Mouse (Mus musculus) urinary bladder, postnatal 25 days (tissue): ENCODE data around the gene Gfpt1.
"Not testable (repeated sequence)": the region's sequence is repeated elsewhere in the genome, so short reads cannot be mapped to it uniquely, and the experiment has no call there.

Experiments used
- DNase-seq: peaks from one replicate; pipeline ENCODE4 v3.0.0; 2022; ENCODE audit warnings: low spot score

Gfpt1 gene

DNA sequence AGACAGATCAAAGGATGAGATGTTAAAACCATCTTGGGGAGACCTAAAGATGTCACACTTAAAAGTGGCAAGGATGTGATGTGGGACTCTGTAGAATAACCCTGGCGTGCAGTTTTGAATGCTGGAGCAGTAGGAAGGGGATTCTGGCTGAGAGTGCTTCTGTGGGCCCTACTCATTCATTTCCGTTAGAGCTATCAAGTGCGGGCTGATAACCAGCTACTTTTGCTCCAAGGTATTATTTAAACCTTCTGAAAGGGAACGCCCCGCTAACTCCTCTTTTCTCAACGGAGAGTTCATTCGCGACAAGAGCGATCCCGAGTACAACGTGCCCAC, 676 bp upstream of the Gfpt1 start:
- DNase-seq = no peak

DNA sequence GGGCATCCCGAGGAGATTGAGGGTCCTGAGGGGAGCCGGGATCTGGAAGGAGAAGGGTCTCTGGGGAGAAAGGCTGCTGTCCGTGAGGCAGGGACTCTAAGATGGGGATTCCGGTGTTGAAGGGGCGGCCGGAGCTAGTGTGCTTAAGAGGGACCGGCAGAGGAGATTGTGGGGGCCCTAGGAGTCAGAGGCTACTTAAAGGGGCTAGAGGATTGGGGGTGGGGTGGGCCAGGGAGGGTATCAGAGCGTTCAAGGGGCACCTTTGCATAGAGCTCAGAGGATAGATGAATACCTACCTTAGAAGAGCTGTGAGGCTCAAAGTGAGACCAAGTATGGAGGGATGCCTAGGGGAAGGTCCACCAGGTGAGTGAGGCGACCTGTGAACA, 478 bp downstream of the Gfpt1 start:
- DNase-seq = no peak

DNA sequence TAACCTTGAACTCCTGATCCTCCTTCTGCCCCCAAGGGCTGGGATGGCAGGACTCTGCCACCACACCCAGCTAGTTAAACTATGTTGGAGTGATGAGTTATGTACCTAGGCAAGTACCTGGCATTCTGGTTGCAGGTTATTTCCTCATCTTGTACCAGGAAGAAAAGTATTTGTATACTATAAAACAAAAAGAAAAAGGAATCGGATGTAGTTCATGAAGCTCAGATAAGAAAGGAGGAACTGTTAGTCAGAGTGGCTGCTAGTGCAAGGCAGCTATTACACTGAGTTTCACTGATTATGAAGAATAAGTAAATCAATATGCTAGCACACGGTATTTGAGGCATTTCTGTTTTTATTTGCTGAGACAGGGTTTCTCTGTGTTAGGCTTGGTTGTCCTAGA, 2.2 kb downstream of the Gfpt1 start:
- DNase-seq = no peak

DNA sequence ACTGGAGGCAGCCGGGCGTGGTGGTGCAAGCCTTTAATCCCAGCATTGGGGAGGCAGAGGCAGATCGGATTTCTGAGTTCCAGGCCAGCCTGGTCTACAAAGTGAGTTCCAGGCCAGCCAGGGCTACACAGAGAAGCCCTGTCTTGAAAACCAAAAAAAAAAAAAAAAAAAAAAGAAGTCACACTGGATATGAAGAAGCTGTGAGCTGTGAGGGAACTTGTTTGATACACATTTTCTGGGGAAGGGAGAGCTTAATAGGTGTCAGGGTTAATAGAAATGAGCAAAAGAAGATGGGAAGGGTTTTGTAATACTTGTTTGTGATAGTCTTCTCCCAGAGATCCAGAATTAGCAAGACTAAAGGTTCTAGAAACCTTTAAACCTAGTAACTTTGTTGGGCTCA, 2.9 kb downstream of the Gfpt1 start:
- no peak for DNase-seq

DNA sequence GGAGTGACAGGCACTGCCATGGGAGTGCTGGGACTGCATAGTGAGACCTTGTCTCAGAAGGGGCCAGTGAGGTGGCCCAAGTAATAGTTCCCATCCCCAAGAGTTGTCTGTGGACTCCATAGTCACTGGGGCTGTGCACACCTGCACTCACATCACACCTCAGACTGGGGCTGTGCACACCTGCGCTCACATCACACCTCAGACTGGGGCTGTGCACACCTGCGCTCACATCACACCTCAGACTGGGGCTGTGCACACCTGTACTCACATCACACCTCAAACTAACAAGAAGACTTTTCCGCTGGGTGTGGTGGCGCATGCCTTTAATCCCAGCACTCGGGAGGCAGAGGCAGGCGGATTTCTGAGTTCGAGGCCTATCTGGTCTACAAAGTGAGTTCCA, 6.1 kb downstream of the Gfpt1 start:
- DNase-seq = not testable (repeated sequence)

DNA sequence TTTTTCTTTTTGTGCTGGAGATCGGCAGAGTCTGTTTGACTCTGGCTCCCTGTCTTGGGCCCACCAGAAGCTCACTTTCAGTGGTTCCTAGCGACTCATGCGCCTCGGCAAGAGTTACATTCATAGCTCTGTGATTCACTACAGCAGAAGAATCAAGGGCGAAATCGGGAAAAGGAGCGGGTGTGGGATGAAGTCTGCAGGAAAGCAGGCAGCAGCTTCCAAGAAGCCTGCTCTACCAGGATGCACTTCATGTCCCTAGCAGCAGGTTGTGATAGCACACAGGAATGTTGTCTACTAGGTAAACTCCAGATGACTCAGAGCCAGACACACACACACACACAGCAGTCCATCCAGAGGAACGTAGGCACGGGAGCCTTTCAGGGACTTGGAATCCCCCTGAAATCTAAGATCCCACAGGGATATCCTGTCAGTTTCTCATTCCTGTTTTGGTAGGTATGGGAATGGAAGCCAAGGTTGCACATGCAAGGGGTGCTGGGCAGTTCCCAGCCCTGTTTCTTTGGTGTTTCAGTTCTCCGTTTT, 9.3 kb downstream of the Gfpt1 start:
- no peak for DNase-seq

DNA sequence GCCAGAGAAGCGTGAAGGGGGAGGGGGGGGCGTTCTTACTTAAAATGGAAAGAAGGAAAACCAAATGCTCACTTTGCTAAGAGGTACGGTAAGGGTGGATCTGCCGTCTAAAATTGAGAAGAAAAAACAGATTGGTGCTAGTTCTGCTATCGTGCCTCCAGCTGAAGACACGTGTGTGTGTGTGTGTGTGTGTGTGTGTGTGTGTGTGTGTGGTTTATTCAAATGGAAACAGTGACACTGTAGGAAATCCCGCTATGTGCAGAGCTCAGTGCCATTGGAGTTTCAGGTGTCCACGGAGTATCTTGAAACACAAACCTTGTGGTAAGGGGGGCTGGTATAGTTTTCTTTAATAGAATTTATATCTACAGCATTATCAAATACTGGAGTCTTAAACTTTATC, 11.5 kb downstream of the Gfpt1 start:
- no peak for DNase-seq

DNA sequence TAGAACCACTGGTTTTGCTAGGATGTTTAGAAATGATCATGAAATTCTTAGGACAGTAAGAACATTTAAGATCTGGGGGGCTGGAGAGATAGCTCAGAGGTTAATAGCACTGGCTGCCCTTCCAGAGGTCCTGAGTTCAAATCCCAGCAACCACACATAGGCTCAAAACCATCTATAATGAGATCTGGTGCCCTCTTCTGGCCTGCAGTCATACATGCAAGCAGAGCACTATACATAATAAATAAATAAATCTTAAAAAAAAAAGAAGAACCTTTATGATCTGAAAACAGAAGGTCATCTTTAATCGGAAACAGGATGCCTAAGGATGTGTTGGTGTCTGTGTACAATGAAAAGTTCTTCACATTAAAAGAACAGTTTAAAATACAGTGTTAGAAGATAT, 17.1 kb downstream of the Gfpt1 start:
- no peak for DNase-seq

DNA sequence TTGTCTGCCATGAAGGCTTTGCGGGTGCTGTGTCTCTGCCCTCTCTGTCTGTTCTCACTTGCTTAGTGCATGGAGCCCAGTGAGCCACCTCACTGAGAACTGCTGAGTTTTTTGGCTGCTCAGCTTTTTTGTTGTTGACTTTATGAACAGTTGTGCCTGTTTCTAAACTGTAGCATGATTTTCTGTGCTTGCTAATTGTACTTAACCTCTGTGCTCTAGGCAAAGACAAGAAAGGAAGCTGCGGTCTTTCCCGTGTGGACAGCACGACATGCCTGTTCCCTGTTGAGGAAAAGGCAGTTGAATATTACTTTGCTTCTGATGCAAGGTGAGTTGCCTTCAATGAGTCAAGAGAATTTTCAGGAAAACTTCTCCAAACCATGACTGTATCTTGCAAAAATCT, 20.9 kb downstream of the Gfpt1 start:
- DNase-seq = no peak

DNA sequence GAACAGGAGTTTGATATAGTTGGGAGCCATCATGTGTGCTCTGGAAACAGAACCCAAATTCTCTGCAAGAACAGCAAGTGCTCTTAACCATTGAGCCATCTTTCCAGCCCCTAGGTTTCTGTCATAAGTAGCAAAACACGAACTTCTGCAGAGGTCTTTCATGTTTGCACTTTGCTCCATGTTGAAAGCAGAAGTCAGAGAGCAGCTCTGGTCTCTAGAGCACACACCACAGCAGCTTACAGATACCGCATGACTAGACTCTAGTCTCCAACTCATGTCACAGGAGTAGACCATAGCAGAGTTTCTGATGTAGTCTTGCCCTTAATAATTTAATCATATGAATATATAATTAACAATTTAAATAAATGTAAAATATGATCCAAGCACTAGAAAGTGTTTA, 25.6 kb downstream of the Gfpt1 start:
- DNase-seq = no peak

DNA sequence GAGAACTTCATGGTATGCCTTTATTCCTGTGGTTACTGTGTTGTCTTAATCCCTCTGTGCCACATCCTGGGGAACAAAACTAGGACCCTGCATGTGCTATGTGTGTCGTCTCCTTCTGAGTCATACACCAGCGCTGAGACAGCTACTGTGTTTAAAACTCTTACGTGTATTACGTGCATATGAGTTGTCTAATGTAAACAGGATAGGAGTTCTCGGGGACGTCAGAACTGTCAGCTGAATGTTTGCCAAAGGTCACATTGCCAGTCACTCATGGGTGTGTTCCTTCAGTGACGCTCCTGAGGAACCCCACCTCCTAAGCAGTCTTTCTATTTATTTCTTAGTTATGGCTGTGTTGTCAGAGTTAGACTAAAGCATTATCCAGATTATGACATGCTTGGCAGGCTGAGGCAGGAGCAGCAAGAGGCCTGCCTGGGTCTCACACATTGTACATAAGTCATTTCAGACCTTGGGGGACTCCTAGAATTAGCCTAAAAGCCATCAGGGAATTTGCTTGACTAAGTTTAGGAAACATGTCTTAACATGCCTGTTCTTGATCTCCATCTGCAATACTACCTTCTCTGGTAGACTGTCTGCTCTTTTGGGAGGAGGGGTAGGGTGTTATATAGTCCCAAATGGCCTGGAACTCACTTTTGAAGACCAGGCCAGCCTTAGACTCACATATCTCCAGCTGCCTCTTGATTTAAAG, 26.7 kb downstream of the Gfpt1 start:
- DNase-seq = no peak

DNA sequence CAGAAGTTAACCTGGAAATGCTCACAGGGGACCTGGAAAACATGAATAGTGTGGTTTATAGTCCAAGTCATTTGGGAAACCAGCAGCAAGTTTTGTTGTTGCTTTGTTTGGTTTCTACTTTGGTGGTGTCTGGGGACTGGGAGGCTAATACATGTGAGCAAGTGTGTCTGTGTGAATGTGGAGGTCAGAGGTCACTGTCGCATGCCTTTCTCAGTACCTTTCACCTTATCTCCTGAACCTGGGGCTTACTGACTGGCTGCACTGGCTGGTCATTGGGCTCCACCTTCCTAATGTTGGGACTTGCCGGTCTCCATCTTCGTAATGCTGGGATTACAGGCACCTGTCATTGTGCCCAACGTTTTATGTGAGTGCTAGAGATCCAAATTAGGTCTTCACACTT, 28.0 kb downstream of the Gfpt1 start:
- no peak for DNase-seq

DNA sequence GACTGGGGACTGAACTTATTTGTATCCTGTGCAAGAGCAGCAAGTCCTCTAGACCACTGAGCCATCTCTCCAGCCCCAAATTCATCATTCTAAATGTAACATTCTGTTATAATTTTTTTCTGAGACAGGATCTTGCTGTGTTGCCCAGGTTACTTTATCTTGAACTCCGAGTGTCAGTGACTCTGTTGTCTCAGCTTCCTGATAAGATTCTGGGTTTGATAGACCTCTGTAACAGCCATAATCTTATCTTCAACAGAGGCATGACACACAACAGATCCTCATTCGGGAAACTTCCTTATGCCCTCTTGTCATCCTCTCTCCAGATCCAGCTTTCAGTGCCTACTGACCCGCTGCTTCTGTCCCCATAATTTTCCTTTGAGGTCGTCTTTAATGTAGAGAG, 30.1 kb downstream of the Gfpt1 start:
- DNase-seq = no peak

DNA sequence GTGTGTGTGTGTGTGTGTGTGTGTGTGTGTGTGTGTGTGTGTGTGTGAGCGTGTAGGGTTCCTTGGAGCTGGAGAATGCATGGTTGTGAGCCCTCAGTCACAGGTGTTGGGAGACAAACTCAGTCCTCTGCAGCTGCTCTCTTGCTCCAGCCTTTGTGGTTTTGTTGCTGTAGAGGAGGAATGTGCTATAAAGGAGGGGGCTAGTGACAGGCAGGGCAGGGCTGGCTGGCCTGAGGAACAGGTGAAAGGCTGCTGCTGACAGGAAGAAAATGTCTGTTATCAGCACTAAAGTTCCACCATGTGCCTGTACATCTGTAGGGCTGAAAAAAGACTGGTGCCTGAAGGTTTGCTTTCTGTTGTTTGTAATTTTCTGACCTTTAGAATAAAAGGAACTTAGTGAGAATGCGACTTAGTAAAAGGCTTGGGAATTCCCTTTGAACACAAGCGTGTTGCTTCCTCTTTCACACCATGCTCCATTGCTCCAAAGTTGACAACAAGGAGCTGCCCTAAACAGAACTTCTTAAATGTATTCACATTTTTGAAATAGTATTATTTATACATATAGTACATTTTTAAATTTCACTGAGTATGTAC, 32.5 kb downstream of the Gfpt1 start:
- no peak for DNase-seq

DNA sequence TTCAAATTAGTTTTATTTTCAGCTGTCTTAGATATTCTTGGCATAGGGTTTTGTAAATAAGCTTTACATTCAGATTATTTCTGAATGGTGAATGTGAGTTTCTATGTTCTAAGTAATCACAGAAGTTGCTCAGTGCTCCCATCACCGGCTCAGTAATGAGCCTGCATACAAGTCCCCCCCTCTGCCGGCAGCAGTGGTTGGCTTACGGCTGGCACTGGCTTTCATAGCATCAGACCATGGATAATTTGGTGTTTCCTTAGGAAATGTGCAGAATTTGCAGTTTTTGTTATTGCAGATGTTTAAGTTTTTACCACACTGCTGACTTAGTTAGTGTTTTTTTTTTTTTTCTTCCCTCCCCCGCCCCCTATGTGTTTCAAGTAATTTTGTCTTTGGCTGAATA, 36.8 kb downstream of the Gfpt1 start:
- DNase-seq = no peak

DNA sequence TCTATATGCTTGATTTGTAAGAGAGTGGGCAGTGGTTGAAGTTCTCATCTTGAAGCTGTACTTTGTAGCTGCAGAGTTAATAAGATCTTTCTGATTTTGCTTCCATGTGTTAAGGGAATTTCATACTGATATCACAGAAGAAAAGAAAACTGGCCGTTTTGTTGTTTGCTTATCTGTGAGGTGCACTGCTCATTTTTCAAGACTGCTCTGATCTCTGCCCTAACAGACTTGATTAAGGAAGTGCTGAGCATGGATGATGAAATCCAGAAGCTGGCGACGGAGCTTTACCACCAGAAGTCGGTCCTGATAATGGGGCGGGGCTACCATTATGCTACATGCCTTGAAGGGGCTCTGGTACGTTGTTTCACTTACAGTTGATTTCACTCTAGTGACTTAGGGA, 42.4 kb downstream of the Gfpt1 start:
- DNase-seq = no peak

DNA sequence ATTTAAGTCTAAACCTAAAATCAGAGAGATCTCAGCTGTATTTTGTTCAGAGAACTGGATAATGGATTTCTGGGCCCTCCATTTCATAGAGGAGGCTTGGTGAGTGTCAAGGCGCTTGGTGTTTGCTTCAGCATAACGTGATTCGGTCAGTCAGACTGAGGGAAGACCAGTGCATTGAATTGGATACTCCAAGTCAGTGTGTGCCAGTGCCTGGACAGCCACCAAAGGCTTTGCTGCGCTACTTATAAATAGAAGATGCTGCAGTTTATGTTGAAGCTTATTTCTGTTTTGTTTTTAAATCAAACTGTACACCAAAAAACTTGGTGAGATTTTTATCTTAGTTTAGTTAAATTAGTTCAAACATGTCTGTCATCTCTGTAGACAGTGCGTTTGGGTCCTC, 45.7 kb downstream of the Gfpt1 start:
- no peak for DNase-seq

DNA sequence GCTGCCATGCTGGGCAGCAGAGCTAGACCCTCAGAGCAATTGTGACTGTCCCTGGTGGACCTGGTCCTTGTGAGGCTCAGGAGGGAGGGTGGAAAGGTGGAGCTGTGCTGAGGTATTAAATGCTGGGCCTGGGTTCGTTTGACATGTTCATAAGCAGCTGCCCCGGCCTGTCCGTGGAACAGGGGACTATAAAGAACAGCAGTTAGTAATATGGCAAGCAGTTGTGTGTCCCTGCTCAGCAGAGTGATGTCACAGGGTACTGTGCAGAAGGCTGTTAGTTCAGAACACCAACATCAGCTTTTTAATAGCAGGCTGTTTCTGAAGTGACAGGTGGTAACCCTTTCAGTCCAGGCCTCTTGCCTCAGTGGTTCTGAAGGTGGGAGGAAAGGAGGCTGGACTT, 48.2 kb downstream of the Gfpt1 start:
- DNase-seq = no peak

DNA sequence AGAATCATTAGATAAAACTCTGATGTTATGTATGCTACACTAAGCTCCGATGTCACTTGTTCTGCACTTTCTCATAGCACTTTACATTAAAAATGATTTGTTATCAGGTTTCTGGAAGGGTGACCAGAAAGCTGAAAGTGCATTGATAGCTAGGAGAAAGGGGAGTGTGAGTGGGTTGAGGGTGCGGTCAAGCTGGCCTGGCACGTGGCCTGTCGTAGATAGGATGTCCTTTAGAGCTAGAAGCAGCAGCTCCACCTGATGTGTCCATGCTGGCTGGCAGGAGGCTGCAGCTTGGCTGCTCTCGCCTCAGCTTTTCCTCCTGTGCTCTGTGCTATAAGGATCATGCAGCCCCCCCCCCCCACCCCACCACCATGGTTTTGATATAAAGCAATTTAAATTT, 49.8 kb downstream of the Gfpt1 start:
- DNase-seq = no peak

DNA sequence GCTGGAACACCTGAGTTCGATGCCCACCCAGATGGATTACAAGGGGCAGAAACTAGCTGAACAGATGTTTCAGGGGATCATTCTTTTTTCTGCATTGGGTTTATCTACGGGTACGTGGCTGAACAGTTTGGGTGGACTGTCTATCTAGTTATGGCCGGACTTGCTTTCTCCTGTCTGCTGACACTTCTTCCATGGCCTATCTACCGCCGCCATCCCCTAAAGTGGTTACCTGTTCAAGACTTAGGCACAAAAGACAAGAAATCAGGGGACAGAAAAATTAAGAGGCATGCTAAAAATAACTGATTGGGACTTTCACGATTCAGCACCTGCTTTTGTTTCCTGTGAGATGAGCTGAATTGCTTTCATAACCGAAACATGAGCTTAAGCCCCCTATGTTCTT, 51.0 kb downstream of the Gfpt1 start:
- DNase-seq = not testable (repeated sequence)

DNA sequence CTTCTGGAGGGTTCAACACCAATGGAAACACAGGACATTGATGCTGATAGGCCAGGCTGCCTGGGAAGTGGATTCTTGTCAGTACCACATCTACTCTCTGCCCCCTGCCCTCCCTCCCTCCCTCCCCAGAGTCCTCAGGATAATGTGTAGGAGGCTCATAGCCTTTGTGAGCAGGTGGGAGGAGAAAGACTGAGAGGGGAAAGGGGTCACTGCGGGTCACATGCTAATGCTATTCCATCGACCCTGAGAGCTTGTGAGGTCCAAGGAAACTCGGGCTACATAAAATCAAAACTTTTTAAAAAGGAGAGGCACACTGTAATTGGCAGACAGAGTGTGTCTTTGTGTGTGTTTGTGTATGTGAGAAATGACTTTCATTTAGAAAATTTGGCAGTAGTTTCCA, 56.6 kb downstream of the Gfpt1 start:
- no peak for DNase-seq

DNA sequence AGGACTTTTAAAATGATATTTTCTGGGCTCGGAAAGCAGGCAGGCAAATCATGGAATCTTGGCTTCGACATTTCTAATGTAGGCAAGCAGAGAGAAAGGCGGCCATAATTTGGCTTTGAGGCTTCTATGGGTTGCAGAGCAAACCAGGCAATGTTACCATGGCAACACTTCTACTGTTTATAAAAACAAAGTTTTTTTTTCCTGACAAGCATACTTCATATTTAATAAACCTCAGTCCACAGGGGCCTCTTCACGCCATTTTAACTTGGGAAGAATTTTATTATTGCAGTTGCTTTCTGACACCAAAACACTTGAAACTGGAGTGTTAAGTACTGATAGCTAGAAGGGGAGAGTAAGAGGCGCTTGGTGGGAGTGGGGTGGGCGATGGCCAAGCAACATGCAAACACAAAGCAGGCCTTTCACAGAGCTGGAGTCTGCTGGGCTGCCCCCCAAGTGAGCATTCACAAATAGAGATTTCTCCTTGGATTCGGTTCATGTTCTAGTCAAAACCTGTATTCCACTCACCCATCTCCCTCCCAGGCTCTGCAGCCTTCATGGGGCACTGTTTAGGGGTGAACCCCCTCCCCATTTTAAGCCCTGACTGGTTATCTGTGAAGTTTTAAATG, 57.1 kb downstream of the Gfpt1 start:
- no peak for DNase-seq

DNA sequence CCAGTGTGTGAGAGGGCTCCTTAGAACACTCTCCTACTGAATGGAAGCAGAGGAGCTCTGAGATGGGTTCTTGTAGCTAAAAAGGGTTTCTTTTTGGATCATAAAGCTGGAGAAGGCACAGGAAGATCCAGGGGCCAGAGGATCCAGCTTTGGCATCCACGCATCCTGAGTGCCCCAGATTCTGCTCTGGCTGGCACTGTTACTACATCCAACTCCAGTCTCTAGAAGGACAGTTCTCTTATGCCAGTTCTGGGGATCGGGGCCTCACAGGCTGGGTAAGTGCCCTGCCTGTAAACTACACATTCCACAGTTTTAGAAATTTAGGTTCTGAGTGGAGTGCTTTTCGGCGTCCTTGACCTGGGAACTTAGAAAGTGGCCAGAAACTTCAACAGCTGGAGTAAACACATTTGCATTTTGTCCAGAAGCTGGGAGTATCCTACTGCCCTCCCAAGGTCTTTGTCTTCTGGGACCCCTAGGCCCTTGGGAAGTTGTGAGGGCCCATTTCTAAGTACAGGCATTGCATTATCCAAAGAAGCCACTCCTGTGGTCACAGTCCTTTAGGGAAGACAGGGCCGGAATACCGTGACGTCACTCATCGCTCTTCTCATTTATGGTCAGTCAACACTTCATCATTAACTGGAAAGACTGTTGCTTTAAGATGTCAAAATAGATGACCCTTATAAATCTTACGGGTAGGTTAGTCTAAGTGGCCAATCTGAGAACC, 57.8 kb downstream of the Gfpt1 start:
- no peak for DNase-seq
